Mouse (Mus musculus) splenic B cell, adult 2 months (primary cell): ENCODE measurements around the gene Mrgprd.

ENCODE experiments used
- DNase-seq: peaks from one replicate; pipeline ENCODE4 v3.0.0-alpha.2; 2011; ENCODE audit warnings: low read depth, low spot score
- H3K27me3 ChIP-seq: 2 replicates; pipeline ENCODE4 v1.6.1; 2012; ENCODE audit warnings: mild to moderate bottlenecking, low read length, moderate library complexity, mixed read lengths; ENCODE audit not compliant: control insufficient read depth, poor library complexity, insufficient read depth, severe bottlenecking
- H3K36me3 ChIP-seq: 2 replicates; pipeline ENCODE4 v1.6.1; 2012; ENCODE audit warnings: mild to moderate bottlenecking, low read length, moderate library complexity, mixed read lengths; ENCODE audit not compliant: control insufficient read depth, poor library complexity, insufficient read depth, severe bottlenecking

Mrgprd gene

GRCm38 (mm10) chr7:145298666-145299490 lies 15.8 kb upstream of the Mrgprd start:
- Histone ChIP-seq H3K36me3 (no peaks in the 10 kb centered on the region), H3K27me3 (no peaks in the 10 kb centered on the region)
- no peak for DNase-seq

GRCm38 (mm10) chr7:145299562-145300320 lies 14.9 kb upstream of the Mrgprd start:
- no peaks in the 10 kb centered on the region for H3K36me3 ChIP-seq
- no peak for DNase-seq
- H3K27me3 ChIP-seq = no peaks in the 10 kb centered on the region

- no peak for DNase-seq
- no peaks in the 10 kb centered on the region for H3K27me3 ChIP-seq
- no peaks in the 10 kb centered on the region for H3K36me3 ChIP-seq
Measured at GRCm38 (mm10) chr7:145300321-145301007, 14.2 kb upstream of the Mrgprd start, which contains the start of gene Mrgprf. Gene Mrgprf (plus strand): TSS chr7:145300828.

DNA sequence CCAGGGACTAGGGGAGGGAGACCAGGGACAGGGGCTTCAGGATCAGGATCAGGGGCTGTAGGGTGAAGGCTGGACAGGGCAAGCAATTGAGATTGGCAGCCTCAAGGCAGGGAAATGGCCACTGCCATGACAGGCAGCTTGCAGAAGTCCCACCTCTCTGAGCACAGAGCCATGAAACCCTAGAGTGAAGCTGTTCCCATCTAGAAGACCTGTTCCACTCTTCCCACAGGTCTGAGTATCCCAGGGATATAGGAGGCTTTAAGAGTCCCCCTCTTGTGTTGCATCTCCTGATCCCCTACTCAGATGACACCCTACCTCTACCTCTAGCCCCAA lies 13.7 kb upstream of the Mrgprd start:
- Histone ChIP-seq H3K27me3 (no peaks in the 10 kb centered on the region), H3K36me3 (no peaks in the 10 kb centered on the region)
- no peak for DNase-seq

DNA sequence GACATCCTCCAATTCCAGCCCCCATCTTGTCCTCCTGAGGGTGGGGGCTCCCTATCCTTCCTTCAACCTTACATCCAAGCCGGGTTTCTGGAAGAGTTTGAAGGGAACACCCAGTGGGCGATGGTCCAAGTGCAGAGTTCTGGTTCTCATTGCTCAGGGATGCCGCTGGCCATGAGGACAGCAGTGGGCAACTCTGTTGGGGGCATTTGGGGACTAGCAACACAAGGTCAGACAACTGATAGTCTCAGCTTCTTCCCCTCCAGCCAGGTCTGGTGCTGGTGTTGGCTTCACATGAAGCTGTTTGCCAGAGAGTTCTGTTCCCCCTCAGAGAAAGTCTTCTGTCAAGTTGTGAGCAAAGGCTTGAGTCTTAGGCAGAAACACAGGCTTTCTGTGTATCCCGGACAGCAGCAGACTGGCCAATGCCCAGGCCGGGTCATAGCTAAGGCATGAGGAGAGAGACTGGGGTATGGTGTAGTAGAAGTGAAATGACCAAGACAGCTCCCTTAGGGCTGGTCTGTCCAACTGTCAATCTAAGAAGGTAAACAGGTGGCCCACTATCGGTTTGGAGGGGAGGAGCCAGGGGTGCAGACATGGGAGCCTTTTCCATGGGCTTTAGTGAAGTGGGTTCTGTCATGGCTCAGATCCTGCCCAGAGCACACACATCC lies 13.2 kb upstream of the Mrgprd start:
- no peaks in the 10 kb centered on the region for H3K27me3 ChIP-seq
- DNase-seq = no peak
- no peaks in the 10 kb centered on the region for H3K36me3 ChIP-seq

DNA sequence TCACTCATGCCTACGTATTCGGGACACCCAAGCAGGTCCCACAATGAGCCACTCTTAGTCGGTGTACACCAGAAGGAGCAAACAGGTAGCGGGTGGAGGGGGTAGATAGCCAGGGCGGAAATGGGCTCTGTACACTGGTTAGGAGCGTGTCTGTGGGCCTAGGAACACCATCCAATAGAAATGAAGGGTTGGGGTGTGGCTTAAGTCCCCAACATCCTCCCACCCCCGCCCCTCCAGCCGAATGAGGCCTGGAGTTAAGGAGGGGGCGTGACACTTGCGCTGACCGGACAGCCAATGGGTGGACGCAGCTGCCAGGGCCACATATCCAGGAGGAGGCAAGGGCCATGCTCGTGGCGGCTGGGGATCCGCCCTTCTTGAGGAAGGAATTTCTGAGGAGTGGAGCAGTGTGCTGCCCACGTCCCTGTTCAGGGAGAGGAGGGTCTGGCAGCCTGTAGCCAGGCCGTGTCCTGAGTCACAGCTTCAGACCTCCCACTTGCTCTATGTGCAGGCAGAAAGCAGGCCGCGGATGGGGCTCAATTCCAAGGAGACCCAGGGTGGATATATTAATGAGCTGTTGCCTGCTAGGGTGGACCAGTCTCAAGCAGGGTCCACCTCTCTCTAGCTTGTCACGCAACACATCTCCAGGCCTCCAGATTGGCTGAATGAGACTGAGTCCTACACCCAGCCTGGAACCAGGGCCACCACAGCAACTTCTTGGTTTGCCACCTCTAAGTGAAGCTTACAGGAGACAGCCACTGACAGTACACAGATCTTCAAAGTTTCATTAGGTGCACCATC lies 11.9 kb upstream of the Mrgprd start:
- no peak for DNase-seq
- no peaks in the 10 kb centered on the region for H3K36me3 ChIP-seq

DNA sequence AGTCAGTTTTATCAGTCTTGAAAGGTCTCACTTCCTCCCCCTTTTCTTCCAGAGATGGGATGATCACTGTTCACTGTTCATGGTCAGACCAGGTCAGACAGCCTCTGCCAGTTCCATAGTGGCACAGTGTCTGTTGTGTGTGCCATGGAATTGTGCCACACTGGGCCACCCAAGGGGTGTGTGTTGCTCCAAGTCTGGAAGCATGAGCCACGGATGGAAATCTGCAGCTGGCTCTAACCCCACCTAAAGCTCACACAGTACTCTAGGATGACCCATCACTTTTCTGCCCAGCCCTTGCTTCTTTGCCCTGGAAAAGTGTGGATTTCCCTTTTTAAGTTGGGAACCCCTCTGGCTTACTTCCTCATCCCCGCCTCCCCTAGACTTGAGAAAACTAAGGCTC lies 10.5 kb upstream of the Mrgprd start:
- DNase-seq = no peak
- H3K27me3 ChIP-seq = no peaks in the 10 kb centered on the region

More for the DNA sequence above, 11.9 kb upstream of the Mrgprd start:
- no peaks in the 10 kb centered on the region for H3K27me3 ChIP-seq

DNA sequence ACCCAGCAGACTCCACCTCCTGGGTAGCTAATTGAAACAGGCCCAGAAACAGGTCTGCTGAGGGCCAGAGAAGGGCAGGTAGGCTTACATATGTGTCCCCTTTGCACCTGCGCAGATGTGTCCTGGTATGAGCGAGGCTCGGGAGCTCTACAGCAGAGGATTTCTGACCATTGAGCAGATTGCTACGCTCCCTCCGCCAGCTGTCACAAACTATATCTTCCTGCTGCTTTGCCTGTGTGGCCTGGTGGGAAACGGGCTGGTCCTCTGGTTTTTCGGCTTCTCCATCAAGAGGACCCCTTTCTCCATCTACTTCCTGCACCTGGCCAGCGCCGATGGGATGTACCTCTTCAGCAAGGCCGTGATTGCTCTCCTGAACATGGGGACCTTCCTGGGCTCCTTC lies 7.0 kb upstream of the Mrgprd start:
- no peaks in the 10 kb centered on the region for H3K27me3 ChIP-seq
- DNase-seq = no peak
- H3K36me3 ChIP-seq = no peaks in the 10 kb centered on the region

More for the DNA sequence above, 10.5 kb upstream of the Mrgprd start:
- no peaks in the 10 kb centered on the region for H3K36me3 ChIP-seq

- no peaks in the 10 kb centered on the region for H3K36me3 ChIP-seq
- no peak for DNase-seq
- no peaks in the 10 kb centered on the region for H3K27me3 ChIP-seq
Measured at GRCm38 (mm10) chr7:145308061-145308675, 6.5 kb upstream of the Mrgprd start.

- H3K36me3 ChIP-seq = no peaks in the 10 kb centered on the region
- H3K27me3 ChIP-seq = no peaks in the 10 kb centered on the region
- DNase-seq = no peak
Measured at GRCm38 (mm10) chr7:145308866-145309265, 5.8 kb upstream of the Mrgprd start.

DNA sequence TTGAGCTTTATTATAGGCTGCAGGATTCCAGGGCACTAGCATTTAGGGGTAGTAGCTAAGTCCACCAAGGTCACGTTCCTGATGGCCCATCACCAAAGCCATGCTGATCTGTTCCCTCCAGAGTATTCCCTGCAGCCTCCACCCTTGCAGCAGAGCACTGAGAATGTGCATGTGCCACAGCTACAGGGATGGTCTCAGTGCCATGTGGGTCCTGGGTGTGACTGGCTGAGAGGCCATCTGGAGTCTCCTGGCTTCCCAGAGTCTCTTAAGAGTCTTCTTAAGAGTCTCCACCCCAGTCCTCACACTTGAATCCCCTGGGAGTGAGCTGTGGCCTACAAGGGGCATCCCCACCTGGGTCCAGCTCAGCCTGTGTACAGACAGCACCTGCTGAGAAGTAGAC lies 4.8 kb upstream of the Mrgprd start:
- DNase-seq = no peak
- Histone ChIP-seq H3K36me3 (no peaks in the 10 kb centered on the region), H3K27me3 (no peaks in the 10 kb centered on the region)

- Histone ChIP-seq H3K36me3 (no peaks in the 10 kb centered on the region), H3K27me3 (no peaks in the 10 kb centered on the region)
- no peak for DNase-seq
Measured at GRCm38 (mm10) chr7:145310526-145310925, 4.1 kb upstream of the Mrgprd start.

GRCm38 (mm10) chr7:145312137-145312536 lies 2.5 kb upstream of the Mrgprd start:
- H3K36me3 ChIP-seq = no peaks in the 10 kb centered on the region
- no peaks in the 10 kb centered on the region for H3K27me3 ChIP-seq
- DNase-seq = no peak

GRCm38 (mm10) chr7:145317522-145317921 lies 2.9 kb downstream of the Mrgprd start:
- no peak for DNase-seq
- H3K27me3 ChIP-seq = no peaks in the 10 kb centered on the region
- no peaks in the 10 kb centered on the region for H3K36me3 ChIP-seq
